Mouse (Mus musculus): ENCODE data around the gene Tmem204. TPM values are rescaled to one million over a fixed set of nuclear protein-coding genes. Genes with fewer than 3 reads are reported as not detected.

Tmem204 gene
- polyA plus RNA-seq, 1 experiment from 2014 or later: 9.7 TPM

- Histone ChIP-seq H3K9me3 (ENCODE audit: control insufficient read depth, low read length) (no peaks in the 10 kb centered on the region), H3K4me3 (ENCODE audit: low read depth, low read length) (no peak overlapping the region), H3K4me2 (ENCODE audit: low read depth, severe bottlenecking) (no peak overlapping the region), H3K9ac (ENCODE audit: low read length) (no peak overlapping the region), H3K4me1 (ENCODE audit: control insufficient read depth, insufficient read depth, low read length) (peaks cover 30% of the 10 kb centered on the region), H3K27ac (replicated peaks; ENCODE audit: low read depth, low read length) (peak overlapping the region; percentile 57; the same call in 1 of the 2 replicates), H3K27me3 (ENCODE audit: control insufficient read depth, insufficient read depth, low read length) (no peaks in the 10 kb centered on the region), H3K36me3 (ENCODE audit: control insufficient read depth, insufficient read depth, low read length) (peaks cover 2% of the 10 kb centered on the region; the same call in 1 of the 2 replicates)
- ATAC-seq (ENCODE audit: insufficient number of reproducible peaks, low FRiP score, low TSS enrichment, low read depth) (no peak), DNase-seq (ENCODE audit: low spot score) (peak; percentile 26)
- 55% methylated on average over 14 of the region's 14 CpGs for WGBS
Measured at GRCm38 (mm10) chr17:25082081-25082847, 1.1 kb downstream of the Tmem204 start.

GRCm38 (mm10) chr17:25080960-25081381 lies 2.4 kb downstream of the Tmem204 start:
- H3K4me3 ChIP-seq (ENCODE audit: low read depth, low read length): no peak overlapping the region; the same call in 1 of the 2 replicates
- no peaks in the 10 kb centered on the region for H3K27me3 ChIP-seq (ENCODE audit: control insufficient read depth, insufficient read depth, low read length)
- 70% methylated on average over 11 of the region's 11 CpGs for WGBS
- no peaks in the 10 kb centered on the region for H3K9me3 ChIP-seq (ENCODE audit: control insufficient read depth, low read length)
- peaks cover 30% of the 10 kb centered on the region for H3K4me1 ChIP-seq (ENCODE audit: control insufficient read depth, insufficient read depth, low read length)
- peak overlapping the region; percentile 30; the same call in 1 of the 2 replicates for H3K27ac ChIP-seq (replicated peaks; ENCODE audit: low read depth, low read length)
- H3K9ac ChIP-seq (ENCODE audit: low read length): peak overlapping the region; percentile 22; the same call in 1 of the 2 replicates
- no peak for DNase-seq (ENCODE audit: low spot score)
- no peak for ATAC-seq (ENCODE audit: insufficient number of reproducible peaks, low FRiP score, low TSS enrichment, low read depth)
- no peak overlapping the region for H3K4me2 ChIP-seq (ENCODE audit: low read depth, severe bottlenecking)
- H3K36me3 ChIP-seq (ENCODE audit: control insufficient read depth, insufficient read depth, low read length): peaks cover 2% of the 10 kb centered on the region; the same call in 1 of the 2 replicates

DNA sequence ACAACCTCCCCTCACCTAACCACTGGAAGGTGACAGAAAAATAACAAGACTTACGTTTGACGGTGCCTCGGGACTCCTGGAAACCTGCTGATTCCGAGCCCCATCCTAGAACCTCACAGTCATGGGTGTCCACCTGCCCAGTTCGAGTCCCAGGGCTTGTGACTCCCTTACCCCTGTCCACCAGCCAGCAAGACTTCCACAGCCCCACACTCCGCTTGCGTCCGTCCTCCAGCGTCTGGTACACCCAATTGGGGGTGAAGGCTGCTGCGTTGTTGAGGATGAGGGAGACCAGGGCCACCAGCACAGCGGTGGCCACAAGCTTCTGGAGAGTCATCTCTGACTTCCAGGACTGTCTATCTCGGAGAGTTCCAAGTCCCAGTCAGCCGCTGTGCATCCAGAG lies 3.2 kb downstream of the Tmem204 start:
- DNase-seq (ENCODE audit: low spot score) (no peak), ATAC-seq (ENCODE audit: insufficient number of reproducible peaks, low FRiP score, low TSS enrichment, low read depth) (no peak)
- Histone ChIP-seq H3K4me1 (ENCODE audit: control insufficient read depth, insufficient read depth, low read length) (peaks cover 28% of the 10 kb centered on the region), H3K27me3 (ENCODE audit: control insufficient read depth, insufficient read depth, low read length) (no peaks in the 10 kb centered on the region), H3K27ac (replicated peaks; ENCODE audit: low read depth, low read length) (peak overlapping the region; percentile 30; the same call in 1 of the 2 replicates), H3K4me2 (ENCODE audit: low read depth, severe bottlenecking) (no peak overlapping the region; the same call in 1 of the 2 replicates), H3K9me3 (ENCODE audit: control insufficient read depth, low read length) (no peaks in the 10 kb centered on the region), H3K36me3 (ENCODE audit: control insufficient read depth, insufficient read depth, low read length) (peaks cover 2% of the 10 kb centered on the region; the same call in 1 of the 2 replicates), H3K4me3 (ENCODE audit: low read depth, low read length) (peak overlapping the region; percentile 10), H3K9ac (ENCODE audit: low read length) (0 out of 2 replicates have a peak overlapping the region, but pooled peaks have one; percentile 7)
- WGBS: 91% methylated on average over 13 of the region's 13 CpGs

GRCm38 (mm10) chr17:25077771-25078372 lies 5.5 kb downstream of the Tmem204 start:
- no peak overlapping the region for H3K9ac ChIP-seq (ENCODE audit: low read length)
- peaks cover 2% of the 10 kb centered on the region; the same call in 1 of the 2 replicates for H3K36me3 ChIP-seq (ENCODE audit: control insufficient read depth, insufficient read depth, low read length)
- no peak overlapping the region for H3K4me2 ChIP-seq (ENCODE audit: low read depth, severe bottlenecking)
- H3K4me3 ChIP-seq (ENCODE audit: low read depth, low read length): no peak overlapping the region
- H3K27me3 ChIP-seq (ENCODE audit: control insufficient read depth, insufficient read depth, low read length): no peaks in the 10 kb centered on the region
- DNase-seq (ENCODE audit: low spot score): no peak
- peaks cover 12% of the 10 kb centered on the region for H3K4me1 ChIP-seq (ENCODE audit: control insufficient read depth, insufficient read depth, low read length)
- 90% methylated on average over 13 of the region's 13 CpGs for WGBS
- H3K27ac ChIP-seq (replicated peaks; ENCODE audit: low read depth, low read length): no peak overlapping the region
- ATAC-seq (ENCODE audit: insufficient number of reproducible peaks, low FRiP score, low TSS enrichment, low read depth): no peak
- no peaks in the 10 kb centered on the region for H3K9me3 ChIP-seq (ENCODE audit: control insufficient read depth, low read length)

DNA sequence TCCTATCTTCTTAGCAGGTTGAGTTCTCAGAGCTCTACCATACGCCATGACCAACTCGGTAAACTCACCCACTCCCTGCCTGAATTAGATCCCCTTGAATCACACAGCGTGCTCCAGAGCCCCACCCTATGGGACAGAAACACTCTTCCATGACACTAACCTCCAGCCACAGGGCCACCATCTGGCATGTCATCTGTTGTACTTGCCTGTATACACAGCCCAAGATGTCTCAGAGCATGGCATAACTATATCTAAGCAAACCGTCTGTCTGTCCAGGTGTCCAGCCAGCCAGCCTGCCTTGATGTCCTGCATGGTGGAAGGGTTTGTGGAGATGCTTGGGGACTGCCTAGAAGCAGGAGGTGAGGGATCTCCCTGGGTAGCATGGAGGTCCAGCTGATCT lies 6.5 kb downstream of the Tmem204 start:
- Histone ChIP-seq H3K9ac (ENCODE audit: low read length) (no peak overlapping the region), H3K36me3 (ENCODE audit: control insufficient read depth, insufficient read depth, low read length) (peaks cover 2% of the 10 kb centered on the region; the same call in 1 of the 2 replicates), H3K4me1 (ENCODE audit: control insufficient read depth, insufficient read depth, low read length) (0 out of 2 replicates have a peak, but pooled peaks cover 8% of the 10 kb centered on the region), H3K4me2 (ENCODE audit: low read depth, severe bottlenecking) (no peak overlapping the region), H3K27me3 (ENCODE audit: control insufficient read depth, insufficient read depth, low read length) (no peaks in the 10 kb centered on the region), H3K27ac (replicated peaks; ENCODE audit: low read depth, low read length) (no peak overlapping the region), H3K4me3 (ENCODE audit: low read depth, low read length) (no peak overlapping the region), H3K9me3 (ENCODE audit: control insufficient read depth, low read length) (no peaks in the 10 kb centered on the region)
- DNase-seq (ENCODE audit: low spot score) (no peak), ATAC-seq (ENCODE audit: insufficient number of reproducible peaks, low FRiP score, low TSS enrichment, low read depth) (no peak)
- 92% methylated on average over 4 of the region's 4 CpGs for WGBS

DNA sequence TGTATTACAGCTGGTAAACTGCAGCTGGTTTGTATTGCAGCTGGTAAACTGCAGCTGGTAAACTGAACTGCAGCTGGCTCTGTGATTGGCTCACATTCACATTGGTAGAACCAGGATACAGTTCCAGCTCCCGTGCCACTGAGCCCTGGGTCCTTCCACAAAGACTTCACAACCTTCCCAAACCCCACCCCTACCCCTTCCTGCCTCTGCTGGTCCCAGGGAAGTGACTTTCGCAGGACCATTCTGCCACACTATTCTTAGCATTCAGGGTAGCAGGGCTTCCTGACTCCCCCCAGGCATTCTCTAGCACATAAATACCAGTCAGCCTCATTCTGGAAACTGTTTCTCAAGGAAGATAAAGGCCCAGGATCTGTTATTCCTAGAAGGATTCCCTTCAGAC lies 14.7 kb downstream of the Tmem204 start:
- H3K36me3 ChIP-seq (ENCODE audit: control insufficient read depth, insufficient read depth, low read length): no peaks in the 10 kb centered on the region
- no peak for ATAC-seq (ENCODE audit: insufficient number of reproducible peaks, low FRiP score, low TSS enrichment, low read depth)
- no peaks in the 10 kb centered on the region for H3K9me3 ChIP-seq (ENCODE audit: control insufficient read depth, low read length)
- no peak overlapping the region for H3K27ac ChIP-seq (replicated peaks; ENCODE audit: low read depth, low read length)
- H3K9ac ChIP-seq (ENCODE audit: low read length): no peak overlapping the region
- DNase-seq (ENCODE audit: low spot score): no peak
- no peak overlapping the region for H3K4me2 ChIP-seq (ENCODE audit: low read depth, severe bottlenecking)
- no peaks in the 10 kb centered on the region for H3K27me3 ChIP-seq (ENCODE audit: control insufficient read depth, insufficient read depth, low read length)
- WGBS: 76% methylated on average over 2 of the region's 2 CpGs
- no peaks in the 10 kb centered on the region for H3K4me1 ChIP-seq (ENCODE audit: control insufficient read depth, insufficient read depth, low read length)
- no peak overlapping the region for H3K4me3 ChIP-seq (ENCODE audit: low read depth, low read length)

DNA sequence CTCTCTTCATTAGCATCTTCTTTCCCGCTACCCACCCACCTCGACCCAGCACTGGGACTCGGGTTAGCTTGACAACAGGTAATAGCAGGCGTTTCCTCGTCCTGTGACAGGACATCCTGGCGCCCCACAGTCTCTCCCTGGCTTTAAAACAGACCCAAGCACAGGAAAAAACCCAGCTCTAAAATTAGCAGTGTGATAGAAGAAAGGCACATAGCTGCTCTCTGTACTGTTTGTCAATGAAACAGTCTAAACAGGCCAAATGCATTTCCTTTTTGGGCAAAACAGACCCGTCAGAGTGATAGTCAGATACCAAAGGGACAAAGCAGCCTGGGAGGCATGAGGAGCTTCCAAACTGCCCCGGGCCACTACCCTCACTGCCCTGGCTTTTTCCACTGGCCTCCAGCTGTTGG lies 15.9 kb downstream of the Tmem204 start:
- ATAC-seq (ENCODE audit: insufficient number of reproducible peaks, low FRiP score, low TSS enrichment, low read depth) (no peak), DNase-seq (ENCODE audit: low spot score) (no peak)
- H3K27me3 ChIP-seq (ENCODE audit: control insufficient read depth, insufficient read depth, low read length): no peaks in the 10 kb centered on the region
- WGBS: 72% methylated on average over 8 of the region's 8 CpGs
- H3K4me1 ChIP-seq (ENCODE audit: control insufficient read depth, insufficient read depth, low read length): no peaks in the 10 kb centered on the region
- H3K4me2 ChIP-seq (ENCODE audit: low read depth, severe bottlenecking): no peak overlapping the region
- no peak overlapping the region for H3K27ac ChIP-seq (replicated peaks; ENCODE audit: low read depth, low read length)
- H3K9ac ChIP-seq (ENCODE audit: low read length): no peak overlapping the region
- no peaks in the 10 kb centered on the region for H3K36me3 ChIP-seq (ENCODE audit: control insufficient read depth, insufficient read depth, low read length)
- no peaks in the 10 kb centered on the region for H3K9me3 ChIP-seq (ENCODE audit: control insufficient read depth, low read length)
- no peak overlapping the region for H3K4me3 ChIP-seq (ENCODE audit: low read depth, low read length)

DNA sequence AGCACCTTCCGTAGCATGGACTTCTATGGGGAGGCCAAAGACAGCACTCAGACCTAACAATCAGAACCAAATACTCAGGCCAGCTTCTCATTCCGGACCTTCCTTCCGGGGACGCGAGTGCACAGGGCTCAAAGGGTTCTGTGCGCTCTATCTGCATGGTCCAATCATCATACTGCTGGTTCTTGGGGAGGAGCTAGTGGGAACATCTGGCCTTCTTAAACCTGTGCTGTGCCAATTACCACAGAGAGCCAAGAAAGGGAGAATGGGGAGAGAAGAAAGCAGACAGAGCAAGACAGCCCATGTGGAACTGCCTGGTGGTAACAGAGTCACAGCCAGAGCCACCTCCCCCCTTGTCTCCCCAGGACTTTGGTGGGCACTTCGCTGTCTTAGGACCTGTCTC lies 16.8 kb downstream of the Tmem204 start:
- 93% methylated on average over 7 of the region's 7 CpGs for WGBS
- H3K27ac ChIP-seq (replicated peaks; ENCODE audit: low read depth, low read length): no peak overlapping the region

More for the DNA sequence above, 16.8 kb downstream of the Tmem204 start:
- H3K27me3 ChIP-seq (ENCODE audit: control insufficient read depth, insufficient read depth, low read length): no peaks in the 10 kb centered on the region
- ATAC-seq (ENCODE audit: insufficient number of reproducible peaks, low FRiP score, low TSS enrichment, low read depth) (no peak), DNase-seq (ENCODE audit: low spot score) (no peak)
- no peaks in the 10 kb centered on the region for H3K9me3 ChIP-seq (ENCODE audit: control insufficient read depth, low read length)
- H3K36me3 ChIP-seq (ENCODE audit: control insufficient read depth, insufficient read depth, low read length): peaks cover 4% of the 10 kb centered on the region; the same call in 1 of the 2 replicates
- H3K4me1 ChIP-seq (ENCODE audit: control insufficient read depth, insufficient read depth, low read length): no peaks in the 10 kb centered on the region
- no peak overlapping the region for H3K4me3 ChIP-seq (ENCODE audit: low read depth, low read length)
- H3K9ac ChIP-seq (ENCODE audit: low read length): no peak overlapping the region
- H3K4me2 ChIP-seq (ENCODE audit: low read depth, severe bottlenecking): no peak overlapping the region

All from limb, embryonic 11.5 days (tissue).